Mouse (Mus musculus) stomach, postnatal 0 days (tissue): ENCODE results near the gene Naa38. TPM values are rescaled to one million over a fixed set of nuclear protein-coding genes. Genes with fewer than 3 reads are reported as not detected.
"Not testable (repeated sequence)": the region's sequence is repeated elsewhere in the genome, so short reads cannot be mapped to it uniquely, and the experiment has no call there.

Source experiments
- ATAC-seq: fragments of 200-750 bp; cut with Nextera tagmentation; 2 replicates; pipeline ENCODE4 v1.8.0; 2017; ENCODE audit not compliant: low FRiP score, low TSS enrichment
- DNase-seq: peaks from one replicate; pipeline ENCODE4 v3.0.0-alpha.2; 2016; ENCODE audit warnings: low spot score
- H3K27ac ChIP-seq: fragments of 300-500 bp; sonication (generic); replicated peaks from 2 replicates; pipeline ENCODE4 v1.5.1; 2014; ENCODE audit warnings: mild to moderate bottlenecking, control low read depth
- H3K27me3 ChIP-seq: fragments of 300-500 bp; sonication (generic); 2 replicates; pipeline ENCODE4 v1.6.1; 2014; ENCODE audit warnings: low read length; ENCODE audit not compliant: control insufficient read depth, insufficient read depth
- H3K36me3 ChIP-seq: fragments of 300-500 bp; sonication (generic); 2 replicates; pipeline ENCODE4 v1.6.1; 2014; ENCODE audit warnings: low read length, mixed read lengths; ENCODE audit not compliant: control insufficient read depth, insufficient read depth
- H3K4me1 ChIP-seq: fragments of 300-500 bp; sonication (generic); replicated peaks from 2 replicates; pipeline ENCODE4 v1.6.1; 2014; ENCODE audit warnings: antibody characterized with exemption; ENCODE audit not compliant: control insufficient read depth, insufficient read depth
- H3K4me2 ChIP-seq: fragments of 300-500 bp; sonication (generic); replicated peaks from 2 replicates; pipeline ENCODE4 v1.6.1; 2014; ENCODE audit warnings: low read depth, mild to moderate bottlenecking, control low read depth, moderate library complexity
- H3K4me3 ChIP-seq: fragments of 300-500 bp; sonication (generic); 2 replicates; pipeline ENCODE4 v1.5.1; 2014; ENCODE audit warnings: low read depth, low read length, control low read depth
- H3K9ac ChIP-seq: fragments of 300-500 bp; sonication (generic); 2 replicates; pipeline ENCODE4 v1.6.1; 2014; ENCODE audit warnings: mild to moderate bottlenecking, low read length, control low read depth, mixed read lengths
- H3K9me3 ChIP-seq: fragments of 300-500 bp; sonication (generic); 2 replicates; pipeline ENCODE4 v1.6.1; 2016; ENCODE audit warnings: low read length; ENCODE audit not compliant: control insufficient read depth
- CTCF ChIP-seq: IDR thresholded peaks from 2 replicates; pipeline ENCODE4 v1.5.1; 2016; ENCODE audit warnings: antibody characterized with exemption, low read depth, mild to moderate bottlenecking, moderate library complexity
- EP300 ChIP-seq: optimal IDR thresholded peaks from 2 replicates; pipeline ENCODE3; 2016; ENCODE audit warnings: antibody characterized with exemption
- WGBS: fragments of 180-500 bp; shearing (Covaris S2); extraction: QIAGEN DNeasy Blood & Tissue Kit; methylation state at CpG from one replicate; pipeline ENCODE4 v1.1.7; 2014; 5-methylcytosine and 5-hydroxymethylcytosine counted together
- polyA plus RNA-seq: library from polyadenylated mRNA; unstranded; fragments of >200 nt; fragmentation: Nextera tagmentation; extraction: Ambion mirVana; gene quantifications from 2 replicates; pipeline ENCODE4 v1.2.1, GENCODE M21; 2015

Naa38 gene
- polyA plus RNA-seq, result 153 and 170 TPM in 2 replicates

GRCm38 (mm10) chr11:69395235-69395633 is at the start of gene Naa38, which contains the start of gene Cyb5d1:
Gene Naa38, plus strand, starts transcription at chr11:69395487.
Gene Cyb5d1, minus strand, starts transcription at chr11:69395631.
- Histone ChIP-seq H3K4me2 (peak within 1 kb of the TSS; percentile 71), H3K27ac (peak within 1 kb of the TSS; percentile 97), H3K9ac (peak within 1 kb of the TSS; percentile 95), H3K4me3 (peak within 1 kb of the TSS; percentile 65)
- ATAC-seq (peak; percentile 81), DNase-seq (peak; percentile 88)
- WGBS, result 1% methylated on average over 19 of the region's 24 CpGs
- not testable (repeated sequence) for H3K4me1 ChIP-seq, H3K27me3 ChIP-seq, H3K9me3 ChIP-seq, H3K36me3 ChIP-seq

GRCm38 (mm10) chr11:69346441-69346840 is 48.8 kb upstream of the Naa38 start:
- Histone ChIP-seq H3K36me3 (peaks cover 52% of the 10 kb centered on the region), H3K4me2 (no peak overlapping the region), H3K4me1 (no peaks in the 10 kb centered on the region), H3K9ac (no peak overlapping the region), H3K27me3 (no peaks in the 10 kb centered on the region), H3K4me3 (no peak overlapping the region), H3K27ac (no peak overlapping the region), H3K9me3 (no peaks in the 10 kb centered on the region)
- ATAC-seq (no peak), DNase-seq (no peak)
- no peak for TF ChIP-seq EP300
- no peak for TF ChIP-seq CTCF
- WGBS, result 80% methylated on average over 22 of the region's 26 CpGs

- Histone ChIP-seq H3K9me3 (no peaks in the 10 kb centered on the region), H3K4me3 (no peak overlapping the region), H3K4me1 (no peaks in the 10 kb centered on the region), H3K36me3 (peaks cover 63% of the 10 kb centered on the region), H3K9ac (no peak overlapping the region), H3K4me2 (no peak overlapping the region), H3K27ac (no peak overlapping the region), H3K27me3 (no peaks in the 10 kb centered on the region)
- TF ChIP-seq EP300 (no peak), CTCF (no peak)
- 89% methylated on average over 5 of the region's 5 CpGs for WGBS
- ATAC-seq (no peak), DNase-seq (no peak)
These were observed 38.7 kb upstream of the Naa38 start for GRCm38 (mm10) chr11:69356544-69356943.

- DNase-seq (no peak), ATAC-seq (no peak)
- 83% methylated on average over 12 of the region's 12 CpGs for WGBS
- Histone ChIP-seq H3K4me1 (no peaks in the 10 kb centered on the region), H3K36me3 (peaks cover 63% of the 10 kb centered on the region), H3K4me3 (no peak overlapping the region), H3K9me3 (no peaks in the 10 kb centered on the region), H3K27ac (no peak overlapping the region), H3K4me2 (no peak overlapping the region), H3K27me3 (no peaks in the 10 kb centered on the region), H3K9ac (no peak overlapping the region)
- TF ChIP-seq CTCF (no peak), EP300 (no peak)
These were observed 37.6 kb upstream of the Naa38 start for GRCm38 (mm10) chr11:69357690-69358089.

- 66% methylated on average over 7 of the region's 7 CpGs for WGBS
- H3K36me3 ChIP-seq, result peaks cover 43% of the 10 kb centered on the region
- H3K9ac ChIP-seq, result no peak overlapping the region
- no peak overlapping the region for H3K4me3 ChIP-seq
- H3K9me3 ChIP-seq, result no peaks in the 10 kb centered on the region
- no peaks in the 10 kb centered on the region for H3K27me3 ChIP-seq
- H3K4me1 ChIP-seq, result peaks cover 20% of the 10 kb centered on the region
- TF ChIP-seq CTCF (no peak), EP300 (no peak)
- H3K27ac ChIP-seq, result no peak overlapping the region
- ATAC-seq (no peak), DNase-seq (no peak)
- H3K4me2 ChIP-seq, result no peak overlapping the region
These were observed 33.3 kb upstream of the Naa38 start for GRCm38 (mm10) chr11:69362021-69362420.

GRCm38 (mm10) chr11:69362479-69362878 is 32.8 kb upstream of the Naa38 start:
- 60% methylated on average over 2 of the region's 2 CpGs for WGBS
- H3K4me2 ChIP-seq, result no peak overlapping the region
- peaks cover 39% of the 10 kb centered on the region for H3K36me3 ChIP-seq
- no peak overlapping the region for H3K27ac ChIP-seq
- no peak for ATAC-seq
- peaks cover 22% of the 10 kb centered on the region for H3K4me1 ChIP-seq
- no peak overlapping the region for H3K9ac ChIP-seq
- H3K4me3 ChIP-seq, result no peak overlapping the region
- no peak for DNase-seq
- TF ChIP-seq EP300, result no peak
- TF ChIP-seq CTCF, result peak; percentile 53
- H3K27me3 ChIP-seq, result no peaks in the 10 kb centered on the region
- H3K9me3 ChIP-seq, result no peaks in the 10 kb centered on the region
